Comparison of ENCODE assay signal across 5 mouse cellular contexts in the genomic region with DNA sequence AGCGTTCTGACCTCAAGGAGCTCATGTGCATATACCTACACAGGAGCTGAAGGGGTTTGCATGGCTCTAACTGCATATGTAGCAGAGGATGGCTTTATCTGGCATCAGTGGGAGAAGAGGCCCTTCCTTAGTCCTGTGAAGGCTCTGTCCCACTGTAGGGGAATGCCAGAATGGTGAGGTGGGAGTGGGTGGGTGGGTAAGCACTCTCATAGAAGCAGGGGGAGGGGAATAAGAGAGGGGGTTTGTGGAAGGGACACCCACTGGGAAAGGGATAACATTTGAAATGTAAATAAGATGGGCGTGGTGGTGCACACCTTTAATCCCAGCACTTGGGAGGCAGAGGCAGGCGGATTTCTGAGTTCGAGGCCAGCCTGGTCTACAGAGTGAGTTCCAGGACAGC. TPM values are rescaled to one million over a fixed set of nuclear protein-coding genes. Genes with fewer than 3 reads are reported as not detected.
DNase-seq lines count a peak whose midpoint lies in the region; ATAC-seq lines count a peak whose summit lies in the region.
"Not testable (repeated sequence)": the region's sequence is repeated elsewhere in the genome, so short reads cannot be mapped to it uniquely, and the experiment has no call there.

No protein-coding gene starts in this region.

- H3K4me2 ChIP-seq in midbrain, embryonic 11.5 days: not testable (repeated sequence)

- 92% methylated on average over 4 of the region's 4 CpGs for WGBS in midbrain, embryonic 11.5 days

- H3K4me3 ChIP-seq in midbrain, embryonic 11.5 days (ENCODE audit: low read depth, low read length): not testable (repeated sequence)

- H3K4me1 ChIP-seq in midbrain, embryonic 11.5 days (ENCODE audit: control insufficient read depth, insufficient read depth, low read length): not testable (repeated sequence)

- not testable (repeated sequence) for ATAC-seq in midbrain, embryonic 11.5 days (ENCODE audit: low FRiP score)

- H3K27me3 ChIP-seq in midbrain, embryonic 11.5 days (ENCODE audit: control insufficient read depth, insufficient read depth, low read length): not testable (repeated sequence)

- not testable (repeated sequence) for H3K27ac ChIP-seq in midbrain, embryonic 11.5 days (ENCODE audit: low read depth, low read length)

- H3K9me3 ChIP-seq in midbrain, embryonic 11.5 days (ENCODE audit: control insufficient read depth, low read length): not testable (repeated sequence)

- DNase-seq in ES-CJ7 (ENCODE audit: low read depth, low spot score): peak; percentile 61
- peak; percentile 55 for DNase-seq in R1 (ENCODE audit: low read depth, low spot score)
- DNase-seq in ZHBTc4 (ENCODE audit: low read depth, low spot score): peak; percentile 46
- peak; percentile 15 for DNase-seq in heart, adult 11 months
- peak; percentile 73 for DNase-seq in midbrain, embryonic 11.5 days (ENCODE audit: low spot score, missing footprints)

- not testable (repeated sequence) for H3K9ac ChIP-seq in midbrain, embryonic 11.5 days (ENCODE audit: low read length)

- H3K36me3 ChIP-seq in midbrain, embryonic 11.5 days (ENCODE audit: control insufficient read depth, insufficient read depth, low read length): peaks cover 22% of the 10 kb centered on the region

RNA-seq across cellular contexts. Expression of gene Tipin, which starts 21.7 kb away (rescaled TPM):
- 286 TPM in 2 replicates for polyA plus RNA-seq in midbrain, embryonic 11.5 days (2014; fragmentation: Nextera tagmentation; extraction: Ambion mirVana)

RNA-seq across cellular contexts. Expression of gene Dis3l, which starts 38.0 kb away (rescaled TPM):
- 26.5 and 27.1 TPM in 2 replicates for polyA plus RNA-seq in midbrain, embryonic 11.5 days (2014; fragmentation: Nextera tagmentation; extraction: Ambion mirVana)

RNA-seq across cellular contexts. Expression of gene Map2k1, which starts 49.7 kb away (rescaled TPM):
- 78.2 and 78.8 TPM in 2 replicates for polyA plus RNA-seq in midbrain, embryonic 11.5 days (2014; fragmentation: Nextera tagmentation; extraction: Ambion mirVana)

Comparison
In these comparisons a context has a peak if more than half of its experiments do, and no peak if none do; other contexts are left out.
1. DNase-seq: peak in every context shown above with its lines; median percentile 73 in midbrain, embryonic 11.5 days; 61 in ES-CJ7; 55 in R1; 46 in ZHBTc4; 15 in heart, adult 11 months.